Mouse (Mus musculus) forebrain, embryonic 12.5 days (tissue): ENCODE measurements around the gene Rnps1. TPM values are rescaled to one million over a fixed set of nuclear protein-coding genes. Genes with fewer than 3 reads are reported as not detected.
"Not testable (repeated sequence)": the region's sequence is repeated elsewhere in the genome, so short reads cannot be mapped to it uniquely, and the experiment has no call there.

Source experiments
- ATAC-seq: fragments of 200-750 bp; cut with Nextera tagmentation; 2 replicates; pipeline ENCODE4 v1.8.0; 2017; ENCODE audit warnings: moderate TSS enrichment; ENCODE audit not compliant: low FRiP score
- H3K27ac ChIP-seq: fragments of 300-500 bp; sonication (generic); 2 replicates; pipeline ENCODE4 v1.5.1; 2016; ENCODE audit warnings: mild to moderate bottlenecking
- H3K27me3 ChIP-seq: fragments of 300-500 bp; sonication (generic); 2 replicates; pipeline ENCODE4 v1.6.1; 2016; ENCODE audit warnings: mild to moderate bottlenecking
- H3K36me3 ChIP-seq: fragments of 300-500 bp; sonication (generic); replicated peaks from 2 replicates; pipeline ENCODE4 v1.6.1; 2016; ENCODE audit warnings: mild to moderate bottlenecking
- H3K4me1 ChIP-seq: fragments of 300-500 bp; sonication (generic); 2 replicates; pipeline ENCODE4 v1.6.1; 2016
- H3K4me2 ChIP-seq: fragments of 300-500 bp; sonication (generic); 2 replicates; pipeline ENCODE4 v1.6.1; 2016; ENCODE audit warnings: mild to moderate bottlenecking, moderate library complexity
- H3K4me3 ChIP-seq: fragments of 300-500 bp; sonication (generic); replicated peaks from 2 replicates; pipeline ENCODE4 v1.5.1; 2016; ENCODE audit warnings: mild to moderate bottlenecking
- H3K9ac ChIP-seq: fragments of 300-500 bp; sonication (generic); 2 replicates; pipeline ENCODE4 v1.6.1; 2016; ENCODE audit warnings: mild to moderate bottlenecking
- H3K9me3 ChIP-seq: fragments of 300-500 bp; sonication (generic); 2 replicates; pipeline ENCODE4 v1.6.1; 2016
- WGBS: fragments of 180-500 bp; shearing (Covaris S2); methylation state at CpG from one replicate; pipeline ENCODE4 v1.1.7; 2016; 5-methylcytosine and 5-hydroxymethylcytosine counted together
- polyA plus RNA-seq: library from polyadenylated mRNA; unstranded; fragments of >200 nt; fragmentation: Nextera tagmentation; extraction: Ambion mirVana; gene quantifications from 2 replicates; pipeline ENCODE4 v1.2.1, GENCODE M21; 2016

Rnps1 gene
- polyA plus RNA-seq, 1 experiment from 2014 or later: 391 TPM

DNA sequence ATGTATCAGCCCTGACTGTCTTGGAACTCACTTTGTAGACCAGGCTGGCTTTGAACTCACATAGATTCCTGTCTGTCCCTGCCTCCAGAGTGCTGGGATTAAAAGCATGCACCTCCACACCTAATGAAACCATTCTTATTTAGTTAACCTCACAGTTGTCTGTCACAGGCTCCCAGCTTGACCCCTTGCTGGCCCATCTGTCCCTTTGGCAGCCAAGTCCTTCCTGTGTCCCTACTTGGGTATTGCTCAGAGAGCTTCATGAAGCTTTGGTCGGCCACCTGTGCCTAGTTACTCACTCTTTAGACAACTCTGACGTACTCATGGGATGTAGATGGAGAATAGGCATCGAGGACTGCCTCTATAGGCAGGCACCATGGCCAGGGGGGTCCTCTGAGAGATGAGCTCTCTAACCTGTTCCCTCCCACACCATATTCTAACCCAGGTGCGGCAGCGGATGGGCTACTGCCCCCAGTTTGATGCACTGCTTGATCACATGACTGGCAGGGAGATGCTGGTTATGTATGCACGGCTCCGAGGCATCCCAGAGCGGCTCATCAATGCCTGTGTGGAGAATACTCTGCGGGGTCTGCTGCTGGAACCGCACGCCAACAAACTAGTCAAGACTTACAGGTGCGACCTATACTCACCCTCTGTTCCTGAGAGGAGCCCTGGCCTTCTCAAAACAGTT, 7.1 kb upstream of the Rnps1 start:
- H3K9ac ChIP-seq: no peak overlapping the region
- ATAC-seq: no peak
- H3K4me2 ChIP-seq: no peak overlapping the region
- peaks cover 91% of the 10 kb centered on the region for H3K36me3 ChIP-seq
- WGBS: 87% methylated on average over 12 of the region's 12 CpGs
- H3K27me3 ChIP-seq: no peaks in the 10 kb centered on the region
- H3K9me3 ChIP-seq: no peaks in the 10 kb centered on the region
- no peak overlapping the region for H3K4me3 ChIP-seq
- no peak overlapping the region for H3K27ac ChIP-seq
- no peaks in the 10 kb centered on the region for H3K4me1 ChIP-seq

DNA sequence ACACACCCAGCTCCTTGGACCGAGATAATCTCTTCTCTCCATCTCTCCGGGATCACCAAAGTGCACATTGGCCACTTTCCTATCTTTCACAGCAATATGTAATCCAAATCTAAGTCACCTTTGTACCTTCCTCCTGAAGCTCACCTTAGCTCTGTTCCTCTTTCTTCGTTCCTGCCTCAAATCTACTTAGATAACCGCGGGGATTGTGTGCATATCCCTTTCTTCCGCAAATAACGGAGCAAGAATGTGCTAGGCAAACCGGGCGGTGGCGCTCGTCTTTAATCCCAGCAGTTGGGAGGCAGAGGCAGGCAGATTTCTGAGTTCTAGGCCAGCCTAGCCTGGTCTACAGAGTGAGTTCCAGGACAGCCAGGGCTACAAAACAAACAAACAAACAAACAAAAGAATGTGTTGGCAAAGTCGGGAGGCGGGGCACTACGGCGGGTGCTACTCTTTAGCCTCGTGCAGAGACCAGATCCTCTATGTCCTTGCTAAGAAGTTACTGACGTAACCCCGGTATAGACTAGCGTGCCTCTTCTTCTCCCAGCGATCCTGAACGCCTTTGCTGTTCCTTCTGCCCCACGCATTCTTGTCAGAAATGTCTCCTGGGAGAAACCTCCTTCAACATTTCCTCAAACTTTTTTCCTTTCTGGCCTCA, 681 bp upstream of the Rnps1 start:
- H3K27ac ChIP-seq: peak overlapping the region; percentile 95
- 37% methylated on average over 22 of the region's 22 CpGs for WGBS
- H3K4me3 ChIP-seq: peak overlapping the region; percentile 88
- no peaks in the 10 kb centered on the region for H3K27me3 ChIP-seq
- peak overlapping the region; percentile 68 for H3K9ac ChIP-seq
- peaks cover 37% of the 10 kb centered on the region for H3K4me1 ChIP-seq
- peak overlapping the region; percentile 95 for H3K4me2 ChIP-seq
- H3K9me3 ChIP-seq: no peaks in the 10 kb centered on the region
- H3K36me3 ChIP-seq: peaks cover 50% of the 10 kb centered on the region
- ATAC-seq: peak; percentile 42; the same call in 1 of the 2 replicates

DNA sequence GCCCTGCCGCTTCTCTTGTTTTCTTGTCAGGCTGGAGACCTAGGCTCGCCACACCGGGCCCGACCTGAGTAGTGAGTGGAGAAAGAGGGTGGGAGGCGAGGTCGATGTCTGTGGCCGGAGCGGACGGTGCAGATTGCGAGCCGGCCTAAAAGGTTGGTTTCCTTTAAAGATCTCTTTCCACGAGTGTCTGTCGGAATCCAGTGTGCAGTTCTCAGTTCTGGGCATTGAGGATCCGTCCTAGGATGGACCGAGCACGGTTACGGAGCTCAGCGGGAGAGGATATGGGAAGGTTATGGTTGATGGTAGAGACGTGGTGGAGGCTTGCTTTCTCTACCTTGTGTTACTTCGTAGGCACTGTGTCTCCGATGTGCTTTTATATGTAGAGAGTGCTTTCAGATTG, 646 bp downstream of the Rnps1 start:
- WGBS: 1% methylated on average over 21 of the region's 21 CpGs
- Histone ChIP-seq H3K27me3 (no peaks in the 10 kb centered on the region), H3K9me3 (no peaks in the 10 kb centered on the region), H3K4me2 (peak overlapping the region; percentile 95), H3K4me3 (peak overlapping the region; percentile 88), H3K9ac (peak overlapping the region; percentile 90), H3K4me1 (peaks cover 37% of the 10 kb centered on the region), H3K27ac (peak overlapping the region; percentile 95), H3K36me3 (peaks cover 50% of the 10 kb centered on the region)
- ATAC-seq: no peak

DNA sequence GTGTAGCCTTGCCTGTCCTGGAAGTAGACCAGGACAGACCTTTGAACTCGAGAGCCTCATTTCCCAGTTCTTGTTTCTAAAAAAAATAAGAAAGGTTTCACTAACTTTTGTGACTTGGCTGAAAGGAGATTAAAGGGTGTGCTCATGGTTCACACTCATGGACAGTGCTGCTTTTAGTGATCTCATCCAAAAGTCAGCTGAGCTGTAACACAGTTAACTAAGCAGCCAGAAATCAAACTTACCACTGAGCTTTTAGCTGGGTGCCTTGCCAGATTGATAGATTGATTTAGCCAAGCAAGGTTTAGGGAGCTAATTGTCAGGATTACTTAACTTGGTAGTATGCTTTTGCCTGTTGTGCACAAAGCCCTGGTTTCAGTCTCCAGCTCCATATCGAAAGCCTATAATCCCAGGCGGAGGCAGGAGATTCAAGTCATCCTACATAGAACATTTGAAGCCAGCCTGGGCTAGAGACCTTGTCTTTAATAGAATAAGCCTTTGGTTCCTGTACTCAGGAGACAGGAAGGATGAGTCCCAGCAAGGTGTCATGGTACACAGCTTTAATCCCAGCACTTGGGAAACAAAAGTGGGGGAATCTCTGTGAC, 1.8 kb downstream of the Rnps1 start:
- Histone ChIP-seq H3K4me3 (peak overlapping the region; percentile 88), H3K36me3 (peaks cover 50% of the 10 kb centered on the region), H3K27me3 (no peaks in the 10 kb centered on the region), H3K9me3 (no peaks in the 10 kb centered on the region), H3K4me2 (peak overlapping the region; percentile 95), H3K27ac (no peak overlapping the region), H3K4me1 (peaks cover 37% of the 10 kb centered on the region), H3K9ac (peak overlapping the region; percentile 90)
- ATAC-seq: no peak
- 92% methylated on average over 3 of the region's 3 CpGs for WGBS

DNA sequence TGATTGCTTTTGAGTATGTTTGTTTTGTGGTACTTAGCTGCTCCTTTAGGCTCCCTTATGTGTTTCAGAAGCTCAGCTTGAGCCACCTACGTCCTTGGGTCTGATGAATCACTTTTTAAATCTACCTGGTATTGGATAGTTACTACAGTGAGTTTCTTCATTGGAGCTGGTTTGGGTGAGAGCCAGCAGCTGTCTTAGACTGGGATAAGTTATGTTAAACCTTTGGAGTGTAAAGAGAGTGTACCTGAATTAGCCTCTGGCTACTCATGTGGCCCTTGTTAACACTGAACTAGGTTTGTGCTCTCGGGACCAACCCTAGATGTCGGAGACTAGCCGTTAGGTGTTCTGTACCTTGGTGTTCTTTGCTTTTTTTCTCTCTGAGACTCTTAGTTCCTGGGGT, 8.7 kb downstream of the Rnps1 start:
- Histone ChIP-seq H3K9me3 (no peaks in the 10 kb centered on the region), H3K9ac (no peak overlapping the region), H3K4me1 (peaks cover 8% of the 10 kb centered on the region), H3K4me2 (no peak overlapping the region), H3K27me3 (no peaks in the 10 kb centered on the region), H3K4me3 (no peak overlapping the region), H3K27ac (no peak overlapping the region), H3K36me3 (peaks cover 70% of the 10 kb centered on the region)
- ATAC-seq: no peak
- WGBS: 93% methylated on average over 4 of the region's 4 CpGs

DNA sequence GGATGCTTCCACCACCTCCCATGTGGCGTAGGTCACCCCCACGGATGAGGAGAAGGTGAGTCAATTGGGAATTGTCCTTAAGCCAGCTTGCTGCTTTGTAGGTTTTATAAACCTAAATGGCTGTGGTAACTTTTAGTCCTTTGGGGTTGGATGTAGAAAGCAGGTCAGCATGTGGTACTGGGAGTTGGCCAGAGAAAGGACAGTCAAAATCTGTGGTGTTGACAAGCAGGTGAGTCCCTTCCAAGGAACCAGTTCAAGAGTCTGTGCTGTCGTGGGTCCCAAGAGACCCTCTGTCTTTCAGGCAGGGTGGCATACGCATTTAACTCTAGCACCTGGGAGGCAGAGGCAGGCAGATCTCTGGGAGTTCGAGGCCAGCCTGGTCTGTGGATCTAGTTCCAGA, 10.1 kb downstream of the Rnps1 start:
- Histone ChIP-seq H3K4me2 (no peak overlapping the region), H3K36me3 (peaks cover 56% of the 10 kb centered on the region), H3K4me1 (peaks cover 12% of the 10 kb centered on the region), H3K9ac (no peak overlapping the region), H3K27ac (no peak overlapping the region), H3K27me3 (no peaks in the 10 kb centered on the region), H3K4me3 (no peak overlapping the region), H3K9me3 (no peaks in the 10 kb centered on the region)
- ATAC-seq: no peak
- WGBS: 96% methylated on average over 5 of the region's 5 CpGs

DNA sequence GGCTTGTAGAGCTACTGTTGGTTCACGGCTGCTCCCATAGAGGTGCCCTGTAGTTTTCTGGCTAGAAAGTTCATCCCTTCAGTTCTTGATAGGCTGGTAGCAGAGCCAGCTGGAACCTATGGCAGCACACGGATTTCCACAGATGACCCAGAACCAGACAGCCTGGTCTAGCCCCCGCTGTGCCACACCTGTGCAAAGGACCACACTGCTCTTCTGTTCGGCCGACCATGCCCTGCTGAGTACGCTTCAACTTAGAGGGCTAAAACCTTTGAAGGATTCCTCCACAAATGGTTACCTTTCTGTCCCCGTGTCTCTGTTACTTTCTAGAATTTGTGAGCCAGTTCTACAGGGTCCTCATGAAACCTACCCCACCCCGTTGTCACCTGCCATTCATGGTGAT, 11.0 kb downstream of the Rnps1 start:
- 83% methylated on average over 6 of the region's 8 CpGs for WGBS
- H3K27me3 ChIP-seq, H3K27ac ChIP-seq, H3K4me2 ChIP-seq, H3K9ac ChIP-seq, ATAC-seq, H3K9me3 ChIP-seq, H3K4me3 ChIP-seq: not testable (repeated sequence)
- H3K36me3 ChIP-seq: peaks cover 48% of the 10 kb centered on the region
- peaks cover 12% of the 10 kb centered on the region for H3K4me1 ChIP-seq

DNA sequence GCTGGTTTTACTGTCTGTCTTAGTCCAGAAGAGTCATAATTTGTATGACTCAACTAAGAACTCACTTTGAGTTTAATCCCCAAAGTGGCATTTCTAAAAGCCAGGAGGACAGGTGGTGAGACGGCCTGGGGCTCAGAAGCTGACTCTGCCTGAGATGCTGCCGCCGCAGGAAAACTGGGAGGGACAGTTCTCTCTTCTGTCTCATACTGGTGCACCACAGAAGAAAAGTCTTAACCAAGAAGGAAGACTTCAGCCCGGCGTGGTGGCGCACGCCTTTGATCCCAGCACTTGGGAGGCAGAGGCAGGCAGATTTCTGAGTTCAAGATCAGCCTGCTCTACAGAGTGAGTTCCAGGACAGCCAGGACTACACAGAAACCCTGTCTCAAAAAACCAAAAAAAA, 11.5 kb downstream of the Rnps1 start:
- peak overlapping the region; percentile 95; the same call in 1 of the 2 replicates for H3K27ac ChIP-seq
- no peak for ATAC-seq

DNA sequence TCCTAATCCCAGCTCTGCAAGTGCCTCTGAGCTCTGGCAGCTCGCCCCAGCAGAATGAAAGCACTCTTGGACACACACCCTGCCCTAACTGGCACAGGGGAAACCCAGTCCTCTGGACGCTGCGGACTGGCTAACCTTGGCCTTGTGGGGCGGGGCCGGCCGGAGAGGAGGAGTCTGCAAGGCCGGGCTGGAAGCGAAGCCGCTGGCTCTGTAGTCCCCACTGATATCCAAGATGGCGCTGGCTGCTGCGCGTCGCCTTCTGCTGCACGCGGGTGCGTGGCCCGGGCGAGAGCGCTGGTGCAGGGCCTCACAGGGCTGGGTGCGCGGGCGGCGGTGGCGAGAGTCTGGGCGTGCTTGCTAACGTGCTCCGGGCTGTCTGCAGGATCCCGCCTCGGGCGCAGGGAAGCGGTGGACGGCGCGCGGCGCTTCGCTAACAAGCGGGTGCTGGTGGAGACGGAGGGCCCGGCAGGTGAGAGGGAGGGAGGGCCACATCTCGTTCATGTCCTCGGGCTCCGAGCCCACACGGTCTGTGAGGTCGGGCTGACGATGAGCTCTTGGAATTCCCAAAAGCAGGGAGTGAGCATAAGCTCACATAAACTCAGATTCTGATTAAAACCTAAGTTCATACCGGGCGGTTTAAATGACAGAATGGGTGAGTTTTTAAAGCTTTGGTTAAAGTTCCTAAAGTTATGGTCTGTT, 12.3 kb downstream of the Rnps1 start, which contains the start of gene Eci1:
TSS of gene Eci1 (plus strand) at position 171 of the 699 bp plus-strand sequence.
- Histone ChIP-seq H3K9me3 (no peaks in the 10 kb centered on the region), H3K27me3 (no peaks in the 10 kb centered on the region), H3K36me3 (peaks cover 35% of the 10 kb centered on the region), H3K9ac (peak within 1 kb of the TSS; percentile 90), H3K4me1 (peaks cover 12% of the 10 kb centered on the region), H3K4me2 (peak within 1 kb of the TSS; percentile 71), H3K27ac (peak within 1 kb of the TSS; percentile 95), H3K4me3 (peak within 1 kb of the TSS; percentile 71)
- under 1% methylated on average over 48 of the region's 48 CpGs for whole genome bisulfite sequencing
- peak; percentile 97 for ATAC-seq

More for the DNA sequence above, 11.5 kb downstream of the Rnps1 start:
- no peak overlapping the region for H3K4me2 ChIP-seq
- no peaks in the 10 kb centered on the region for H3K9me3 ChIP-seq
- H3K4me1 ChIP-seq: peaks cover 12% of the 10 kb centered on the region
- WGBS: 92% methylated on average over 7 of the region's 7 CpGs
- peaks cover 42% of the 10 kb centered on the region for H3K36me3 ChIP-seq
- no peaks in the 10 kb centered on the region for H3K27me3 ChIP-seq
- no peak overlapping the region for H3K4me3 ChIP-seq
- no peak overlapping the region for H3K9ac ChIP-seq

DNA sequence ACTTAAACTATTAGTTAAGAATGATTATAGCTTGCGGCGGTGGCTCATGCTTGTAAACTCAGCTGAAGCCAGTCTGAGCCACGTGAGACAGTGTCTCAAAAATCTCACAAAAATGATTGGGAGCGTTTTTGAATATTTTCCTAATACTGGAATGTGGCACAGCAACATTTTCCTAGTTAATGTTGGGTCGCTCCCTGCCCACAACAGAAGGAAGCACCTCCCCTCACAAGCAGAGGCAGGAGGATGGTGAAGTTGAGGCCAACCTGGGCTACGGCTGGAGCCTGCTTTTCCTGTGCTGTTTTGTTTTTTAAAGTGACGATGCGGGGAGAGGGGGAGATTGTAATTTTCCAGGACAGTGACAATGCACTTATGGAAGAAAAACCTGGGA, 12.8 kb downstream of the Rnps1 start:
- WGBS: 9% methylated on average over 8 of the region's 8 CpGs
- Histone ChIP-seq H3K4me3 (peak overlapping the region; percentile 71), H3K27ac (peak overlapping the region; percentile 95), H3K27me3 (no peaks in the 10 kb centered on the region), H3K9ac (peak overlapping the region; percentile 90), H3K9me3 (no peaks in the 10 kb centered on the region), H3K4me2 (peak overlapping the region; percentile 71), H3K36me3 (peaks cover 30% of the 10 kb centered on the region), H3K4me1 (peaks cover 12% of the 10 kb centered on the region)
- ATAC-seq: no peak

DNA sequence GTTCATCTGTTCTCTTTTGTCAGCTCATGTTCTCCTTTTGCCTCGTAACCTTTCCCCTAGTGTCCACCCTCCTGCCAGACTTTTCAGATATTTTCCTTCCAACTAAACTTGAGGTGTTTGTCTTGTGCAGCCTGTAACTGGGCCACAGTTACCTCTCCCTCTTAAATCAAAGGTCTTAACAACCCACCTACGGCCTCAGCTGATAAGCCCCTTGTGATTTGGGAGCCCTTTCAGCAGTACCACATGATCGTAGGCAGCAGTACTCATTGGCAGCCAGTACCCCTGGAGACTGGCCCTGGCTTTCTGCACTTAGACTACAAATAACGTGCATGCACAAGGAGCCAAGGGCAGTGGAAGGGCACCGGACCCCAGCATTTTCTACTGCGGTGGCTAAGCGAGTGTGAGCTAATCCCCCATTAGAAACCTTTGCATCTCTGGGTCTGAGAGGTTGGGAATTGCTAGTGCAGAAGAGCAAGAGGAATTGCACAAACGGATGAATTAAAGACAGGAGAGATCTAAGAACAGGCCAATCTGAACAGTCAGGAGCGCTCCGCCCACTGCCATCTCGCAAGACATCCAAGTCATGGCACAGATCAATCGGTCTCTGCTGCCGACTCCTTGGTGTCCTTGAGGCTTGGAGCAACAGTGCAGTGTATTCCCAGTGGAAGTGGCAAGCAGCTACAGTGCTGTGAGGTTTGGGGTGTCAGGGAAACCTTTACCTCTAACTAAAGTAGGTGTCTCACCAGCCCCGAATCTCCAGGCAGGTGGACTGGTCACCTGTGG, 15.0 kb downstream of the Rnps1 start:
- no peak for ATAC-seq
- Histone ChIP-seq H3K27me3 (no peaks in the 10 kb centered on the region), H3K4me3 (no peak overlapping the region), H3K9me3 (no peaks in the 10 kb centered on the region), H3K27ac (no peak overlapping the region), H3K9ac (no peak overlapping the region), H3K4me2 (no peak overlapping the region), H3K4me1 (peaks cover 12% of the 10 kb centered on the region), H3K36me3 (peaks cover 12% of the 10 kb centered on the region)
- 91% methylated on average over 14 of the region's 14 CpGs for WGBS
